Mouse (Mus musculus): ENCODE measurements around the gene Slc2a10.

GRCm38 (mm10) chr2:165503259-165504203 is at the start of gene Slc2a10:
- TF ChIP-seq CTCF (IDR thresholded peaks at IDR 0.05; ENCODE audit: borderline replicate concordance, control insufficient read depth, extremely low read depth, insufficient read depth, low read length, poor library complexity), result no peak
- TF ChIP-seq POLR2A (IDR thresholded peaks at IDR 0.05; ENCODE audit: control insufficient read depth, extremely low read depth, insufficient read depth, low read length, poor library complexity), result no peak

Data from thymus, adult 2 months (tissue).